8 mouse cellular contexts compared by ENCODE assay signal in the genomic region with DNA sequence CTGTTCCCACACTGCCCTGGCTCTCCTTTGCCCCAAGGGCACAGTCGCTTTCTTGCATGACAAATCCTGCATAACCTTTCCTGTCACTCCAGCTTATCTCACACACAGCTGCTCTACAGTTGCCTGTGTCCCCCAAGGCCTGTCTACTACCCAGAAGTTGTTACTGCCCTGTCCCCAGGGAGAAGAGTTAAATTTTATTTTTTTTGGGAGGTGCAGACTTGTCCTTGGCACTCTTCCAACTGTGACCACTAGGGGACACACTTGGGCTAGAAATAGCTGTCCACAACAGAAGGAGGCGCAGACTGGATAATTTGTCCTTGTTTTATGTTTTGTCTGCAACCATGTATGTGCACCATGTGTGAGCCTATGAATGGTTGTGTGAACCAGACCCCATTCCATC. TPM values are rescaled to one million over a fixed set of nuclear protein-coding genes. Genes with fewer than 3 reads are reported as not detected.
DNase-seq lines count a peak whose midpoint lies in the region; ATAC-seq and TF ChIP-seq lines count a peak whose summit lies in the region.

No protein-coding gene starts in this region.

- H3K9me3 ChIP-seq in heart, embryonic 12.5 days (replicated peaks): no peaks in the 10 kb centered on the region

- no peak for TF ChIP-seq POLR2A in cerebellum, adult 2 months (IDR thresholded peaks at IDR 0.05; ENCODE audit: borderline replicate concordance, insufficient read depth, low read length)

- no peak overlapping the region for H3K4me2 ChIP-seq in heart, embryonic 12.5 days

- H3K36me3 ChIP-seq in heart, embryonic 12.5 days: peaks cover 7% of the 10 kb centered on the region

- WGBS in cerebellum, adult 2 months: 24% methylated on average over 2 of the region's 2 CpGs
- 19% methylated on average over 2 of the region's 2 CpGs for WGBS in heart, embryonic 12.5 days

- no peak overlapping the region for H3K4me3 ChIP-seq in cerebellum, adult 2 months (replicated peaks; ENCODE audit: insufficient read depth, low read depth, low read length)
- no peak overlapping the region for H3K4me3 ChIP-seq in heart, embryonic 12.5 days

- peak in 1 of 2 experiments; percentile 47 for DNase-seq in cerebellum, adult 2 months
- DNase-seq in Muller cell, postnatal 12 days (ENCODE audit: inconsistent ontology term): peak; percentile 32
- peak; percentile 83 for DNase-seq in embryo, embryonic 10 days (ENCODE audit: low spot score)
- DNase-seq in kidney, adult 8-10 months: peak; percentile 41 to 42
- peak; percentile 70 for DNase-seq in lung, postnatal 14 days
- DNase-seq in retina, postnatal 1 day: peak; percentile 83

- peak; percentile 71 for TF ChIP-seq CTCF in cerebellum, adult 2 months (IDR thresholded peaks at IDR 0.05; ENCODE audit: borderline replicate concordance, insufficient read depth, low read depth, low read length)

- no peak overlapping the region for H3K9ac ChIP-seq in heart, embryonic 12.5 days

- H3K27ac ChIP-seq in cerebellum, adult 2 months (ENCODE audit: insufficient read depth, low read length): no peak overlapping the region
- H3K27ac ChIP-seq in heart, embryonic 12.5 days (ENCODE audit: poor library complexity, severe bottlenecking): peak overlapping the region; percentile 29; the same call in 1 of the 2 replicates

- H3K4me1 ChIP-seq in cerebellum, adult 2 months (ENCODE audit: control insufficient read depth, insufficient read depth, low read length): peaks cover 2% of the 10 kb centered on the region; the same call in 1 of the 2 replicates
- peaks cover 21% of the 10 kb centered on the region for H3K4me1 ChIP-seq in heart, embryonic 12.5 days (replicated peaks)

- no peaks in the 10 kb centered on the region for H3K27me3 ChIP-seq in cerebellum, adult 2 months (ENCODE audit: control insufficient read depth, insufficient read depth, low read length)
- no peaks in the 10 kb centered on the region for H3K27me3 ChIP-seq in heart, embryonic 12.5 days (replicated peaks)

- ATAC-seq in cerebellum, adult (ENCODE audit: insufficient number of reproducible peaks, low FRiP score, low TSS enrichment): no peak
- peak; percentile 37; the same call in 1 of the 2 replicates for ATAC-seq in heart, embryonic 12.5 days (ENCODE audit: insufficient number of reproducible peaks, low FRiP score)

RNA-seq across cellular contexts. Expression of a gene that starts 21.2 kb away (rescaled TPM):
- polyA plus RNA-seq in cerebellum, adult 2 months (2012; rRNA removed): 109 and 112 TPM in 2 replicates
- polyA plus RNA-seq in heart, embryonic 12.5 days (2016; fragmentation: Nextera tagmentation; extraction: Ambion mirVana): 112 and 113 TPM in 2 replicates

RNA-seq across cellular contexts. Expression of a gene that starts 41.5 kb away (rescaled TPM):
- polyA plus RNA-seq in cerebellum, adult 2 months (2012; rRNA removed): 71.2 and 78.5 TPM in 2 replicates
- 43.9 and 44.7 TPM in 2 replicates for polyA plus RNA-seq in heart, embryonic 12.5 days (2016; fragmentation: Nextera tagmentation; extraction: Ambion mirVana)

RNA-seq across cellular contexts. Expression of a gene that starts 44.0 kb away (rescaled TPM):
- polyA plus RNA-seq in cerebellum, adult 2 months (2012; rRNA removed): 3.9 TPM in 2 replicates
- 17.1 and 19.9 TPM in 2 replicates for polyA plus RNA-seq in heart, embryonic 12.5 days (2016; fragmentation: Nextera tagmentation; extraction: Ambion mirVana)

RNA-seq across cellular contexts. Expression of a gene that starts 47.6 kb away (rescaled TPM):
- not detected in 2 replicates for polyA plus RNA-seq in cerebellum, adult 2 months (2012; rRNA removed)
- not detected in 2 replicates for polyA plus RNA-seq in heart, embryonic 12.5 days (2016; fragmentation: Nextera tagmentation; extraction: Ambion mirVana)

RNA-seq across cellular contexts. Expression of a gene that starts 48.4 kb away (rescaled TPM):
- polyA plus RNA-seq in cerebellum, adult 2 months (2012; rRNA removed): not detected in 2 replicates
- polyA plus RNA-seq in heart, embryonic 12.5 days (2016; fragmentation: Nextera tagmentation; extraction: Ambion mirVana): not detected in 2 replicates
